18 mouse cellular contexts compared by ENCODE assay signal in genomic region chr16:44965890-44966289, GRCm38 (mm10). TPM values are rescaled to one million over a fixed set of nuclear protein-coding genes. Genes with fewer than 3 reads are reported as not detected.
A peak's percentile ranks its signal among the peaks of the same experiment; 100 is the strongest.
DNase-seq lines count a peak whose midpoint lies in the region; ATAC-seq and TF ChIP-seq lines count a peak whose summit lies in the region.
"Had no signal": no experiment of that assay in that cellular context is flagged by ENCODE, and none has a peak within 500 bp of the region (broad histone marks: within the 10 kb centered on the region; RNA-seq: fewer than 3 reads in every experiment).

No protein-coding gene starts in this region.

- no peaks in the 10 kb centered on the region for H3K36me3 ChIP-seq in kidney, adult 2 months (ENCODE audit: control insufficient read depth, insufficient read depth, low read length)
- H3K36me3 ChIP-seq in spleen, adult 2 months (ENCODE audit: control insufficient read depth, insufficient read depth, low read length), result no peaks in the 10 kb centered on the region
- no peaks in the 10 kb centered on the region for H3K36me3 ChIP-seq in heart, embryonic 15.5 days
- no peaks in the 10 kb centered on the region for H3K36me3 ChIP-seq in forebrain, embryonic 13.5 days (ENCODE audit: poor library complexity, severe bottlenecking)
- H3K36me3 ChIP-seq: kidney, embryonic 15.5 days; limb, embryonic 12.5 days; neural tube, embryonic 13.5 days had no signal

- no peak for TF ChIP-seq POLR2A in kidney, adult 2 months (IDR thresholded peaks at IDR 0.05; ENCODE audit: low read depth, low read length)
- TF ChIP-seq POLR2A in spleen, adult 2 months (IDR thresholded peaks at IDR 0.05; ENCODE audit: low read depth, low read length), result no peak

- H3K4me1 ChIP-seq in kidney, adult 2 months (ENCODE audit: control insufficient read depth, insufficient read depth, low read length), result no peaks in the 10 kb centered on the region
- peaks cover 26% of the 10 kb centered on the region for H3K4me1 ChIP-seq in spleen, adult 2 months (ENCODE audit: control insufficient read depth, insufficient read depth, insufficient read length)
- no peaks in the 10 kb centered on the region for H3K4me1 ChIP-seq in heart, embryonic 15.5 days (replicated peaks)
- H3K4me1 ChIP-seq in forebrain, embryonic 13.5 days, result no peaks in the 10 kb centered on the region
- H3K4me1 ChIP-seq: neural tube, embryonic 13.5 days had no signal

- H3K4me2 ChIP-seq in heart, embryonic 15.5 days, result no peak overlapping the region
- no peak overlapping the region for H3K4me2 ChIP-seq in forebrain, embryonic 13.5 days
- H3K4me2 ChIP-seq: kidney, embryonic 15.5 days; limb, embryonic 12.5 days; neural tube, embryonic 13.5 days had no signal

- H3K9me3 ChIP-seq in heart, embryonic 15.5 days (replicated peaks), result no peaks in the 10 kb centered on the region
- H3K9me3 ChIP-seq in forebrain, embryonic 13.5 days (replicated peaks), result no peaks in the 10 kb centered on the region
- H3K9me3 ChIP-seq: kidney, embryonic 15.5 days; limb, embryonic 12.5 days; neural tube, embryonic 13.5 days had no signal

- TF ChIP-seq CTCF in kidney, adult 2 months (conservative IDR thresholded peaks at IDR 0.05; ENCODE audit: insufficient read depth, insufficient read length, low read depth, low read length), result no peak
- no peak for TF ChIP-seq CTCF in spleen, adult 2 months (IDR thresholded peaks at IDR 0.05; ENCODE audit: extremely low read depth, insufficient read depth, insufficient read length, insufficient replicate concordance)

- DNase-seq in kidney, postnatal 10 days, result peak; percentile 47
- no peak for DNase-seq in kidney, adult 2 months
- DNase-seq in spleen, adult 2 months (ENCODE audit: low read depth in 1 of 2, low spot score in 2 of 2), result no peak
- no peak for DNase-seq in spleen, postnatal 4 days (ENCODE audit: low spot score in 2 of 2)
- DNase-seq in adrenal gland, adult 2 months, result no peak
- DNase-seq: adrenal gland, postnatal 36 days; cerebellum, postnatal 10 days; gastrocnemius, postnatal 25 days; thymus, postnatal 14 days had no signal

- no peak overlapping the region for H3K27ac ChIP-seq in kidney, adult 2 months (ENCODE audit: insufficient read depth, low read depth, low read length)
- H3K27ac ChIP-seq in spleen, adult 2 months (ENCODE audit: insufficient read depth, low read length), result peak overlapping the region; percentile 65; the same call in 1 of the 2 replicates
- peak overlapping the region; percentile 48; the same call in 1 of the 2 replicates for H3K27ac ChIP-seq in heart, embryonic 15.5 days
- H3K27ac ChIP-seq in forebrain, embryonic 13.5 days, result no peak overlapping the region
- H3K27ac ChIP-seq: kidney, embryonic 15.5 days; limb, embryonic 12.5 days; neural tube, embryonic 13.5 days had no signal

- no peak overlapping the region for H3K9ac ChIP-seq in heart, embryonic 15.5 days
- H3K9ac ChIP-seq in forebrain, embryonic 13.5 days, result no peak overlapping the region
- H3K9ac ChIP-seq: kidney, embryonic 15.5 days; limb, embryonic 12.5 days; neural tube, embryonic 13.5 days had no signal

- no peaks in the 10 kb centered on the region for H3K27me3 ChIP-seq in kidney, adult 2 months (replicated peaks; ENCODE audit: control insufficient read depth, insufficient read depth, low read length)
- H3K27me3 ChIP-seq in spleen, adult 2 months (ENCODE audit: control insufficient read depth, insufficient read depth, low read length), result no peaks in the 10 kb centered on the region
- H3K27me3 ChIP-seq in heart, embryonic 15.5 days, result no peaks in the 10 kb centered on the region
- H3K27me3 ChIP-seq in forebrain, embryonic 13.5 days, result no peaks in the 10 kb centered on the region
- H3K27me3 ChIP-seq: kidney, embryonic 15.5 days; limb, embryonic 12.5 days; neural tube, embryonic 13.5 days had no signal

- no peak overlapping the region for H3K4me3 ChIP-seq in kidney, adult 2 months (ENCODE audit: insufficient read depth, low read depth, low read length)
- no peak overlapping the region for H3K4me3 ChIP-seq in spleen, adult 2 months (ENCODE audit: extremely low read depth, insufficient read depth, insufficient read length)
- no peak overlapping the region for H3K4me3 ChIP-seq in heart, embryonic 15.5 days
- no peak overlapping the region for H3K4me3 ChIP-seq in forebrain, embryonic 13.5 days
- H3K4me3 ChIP-seq: erythroblast, embryonic 14.5 days; kidney, embryonic 15.5 days; limb, embryonic 12.5 days; neural tube, embryonic 13.5 days had no signal

- ATAC-seq in heart, embryonic 15.5 days (replicated peaks; ENCODE audit: insufficient number of reproducible peaks, insufficient read depth, low FRiP score, low read depth), result no peak
- ATAC-seq in forebrain, embryonic 13.5 days, result no peak

- 61% methylated on average over 3 of the region's 3 CpGs for WGBS in kidney, adult 2 months
- WGBS in spleen, adult 2 months, result 79% methylated on average over 3 of the region's 3 CpGs
- WGBS in heart, embryonic 15.5 days, result 49% methylated on average over 3 of the region's 3 CpGs
- WGBS in forebrain, embryonic 13.5 days, result 79% methylated on average over 3 of the region's 3 CpGs

RNA-seq across cellular contexts. Expression of gene Cd200r3, which starts 22.4 kb away (rescaled TPM):
- 0.08 and 0.14 TPM in 2 replicates for polyA plus RNA-seq in kidney, adult 2 months (2012; rRNA removed)
- 0.12 and 0.19 TPM in 2 replicates for polyA plus RNA-seq in spleen, adult 2 months (2012; rRNA removed)
- polyA plus RNA-seq in heart, embryonic 15.5 days (2015; fragmentation: Nextera tagmentation; extraction: Ambion mirVana), result 0.34 and 0.44 TPM in 2 replicates
- polyA plus RNA-seq in forebrain, embryonic 13.5 days (2015; fragmentation: Nextera tagmentation; extraction: Ambion mirVana), result not detected in 2 replicates
- not detected for total RNA-seq in adrenal gland, adult 2 months (2021)
- polyA plus RNA-seq in adrenal gland, adult 2 months (2012; rRNA removed), result not detected in 2 replicates
- total RNA-seq: adrenal gland, postnatal 36 days; gastrocnemius, postnatal 25 days; hematopoietic stem cell, adult 5-6 weeks; layer of hippocampus, adult 8-10 months; left cerebral cortex, adult 8-10 months had no signal
- polyA plus RNA-seq: erythroblast, embryonic 14.5 days; limb, embryonic 12.5 days; neural tube, embryonic 13.5 days had no signal

Comparison
In these comparisons a context has a peak if more than half of its experiments do, and no peak if none do; other contexts are left out.
1. H3K27ac ChIP-seq: peak in spleen, adult 2 months (single experiment) and heart, embryonic 15.5 days (single experiment); none in kidney, adult 2 months (single experiment) and forebrain, embryonic 13.5 days (single experiment).